Mouse (Mus musculus) liver, adult 2 months (tissue): ENCODE data around the gene Zfp146.

ENCODE experiments used
- CTCF ChIP-seq: fragments of 200-500 bp; IDR thresholded peaks from 2 replicates; pipeline ENCODE4 v1.5.1; 2011; ENCODE audit warnings: low read depth, low read length, control low read depth
- POLR2A ChIP-seq: fragments of 200-500 bp; IDR thresholded peaks from 2 replicates; pipeline ENCODE4 v1.6.1; 2011; ENCODE audit warnings: low read length, control low read depth; ENCODE audit not compliant: insufficient read depth; ENCODE audit errors: extremely low read depth

DNA sequence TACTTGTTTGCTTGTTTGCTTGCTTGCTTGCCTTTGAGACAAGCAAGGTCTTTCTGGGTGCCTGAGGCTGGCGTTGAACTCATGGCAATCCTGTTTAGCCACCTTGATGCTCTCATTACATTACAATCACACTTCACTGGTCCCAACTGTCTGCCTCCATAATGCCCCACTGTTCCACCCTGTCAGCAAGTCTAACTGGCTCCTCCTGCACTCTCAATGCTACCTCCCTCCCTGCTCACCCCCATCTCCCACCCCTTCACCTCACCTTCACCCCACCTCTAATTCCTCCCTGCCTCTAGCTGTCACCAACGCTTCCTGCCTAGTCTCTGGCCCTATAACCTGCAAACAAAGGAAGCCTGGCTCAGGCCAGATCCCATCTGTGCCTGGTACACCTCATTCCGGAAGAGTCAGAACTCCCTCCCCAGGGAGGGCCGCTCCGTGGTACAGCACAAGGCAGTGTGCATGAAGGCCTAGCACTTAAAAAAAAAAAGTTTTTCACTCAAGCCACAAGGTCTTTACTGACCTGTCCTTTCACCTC, 28.1 kb upstream of the Zfp146 start:
- TF ChIP-seq POLR2A, result no peak
- TF ChIP-seq CTCF, result no peak
